Mouse (Mus musculus) erythroblast, embryonic 14.5 days (primary cell): Measurements from ENCODE around the gene Rpl9.

Experiments used
- GATA1 ChIP-seq: IDR thresholded peaks from 2 replicates; pipeline ENCODE4 v1.6.1; 2012; ENCODE audit warnings: low read length, inconsistent platforms, mixed read lengths
- TAL1 ChIP-seq: IDR thresholded peaks from 3 replicates; pipeline ENCODE4 v1.6.1; 2012; ENCODE audit warnings: low read length, inconsistent platforms, mixed read lengths

GRCm38 (mm10) chr5:65354985-65355384 lies 36.3 kb downstream of the Rpl9 start:
- TF ChIP-seq TAL1: no peak
- TF ChIP-seq GATA1: no peak
